Mouse (Mus musculus) stomach, postnatal 0 days (tissue): Measurements from ENCODE around the gene Cd28.

Source experiments
- CTCF ChIP-seq: IDR thresholded peaks from 2 replicates; pipeline ENCODE4 v1.5.1; 2016; ENCODE audit warnings: antibody characterized with exemption, low read depth, mild to moderate bottlenecking, moderate library complexity
- EP300 ChIP-seq: optimal IDR thresholded peaks from 2 replicates; pipeline ENCODE3; 2016; ENCODE audit warnings: antibody characterized with exemption

DNA sequence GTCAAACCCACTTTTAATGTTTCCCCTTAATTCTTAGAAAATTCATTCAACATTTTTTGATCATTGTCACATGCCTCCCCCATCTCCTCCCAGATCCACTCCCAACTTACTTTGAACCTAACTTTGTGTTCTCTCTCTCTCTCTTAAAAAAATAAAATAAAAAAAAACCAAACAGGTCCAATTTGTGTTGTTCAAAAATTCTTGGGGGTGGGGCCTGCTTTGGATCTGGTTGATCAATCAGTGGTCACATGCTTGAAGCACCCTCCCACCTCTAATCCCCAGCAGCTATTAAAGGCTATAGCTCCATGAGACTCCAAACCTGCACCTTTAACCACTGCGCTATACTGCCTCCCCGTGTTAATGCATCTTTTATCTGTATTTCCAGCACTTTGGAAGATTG is 46.9 kb upstream of the Cd28 start:
- TF ChIP-seq CTCF (no peak), EP300 (no peak)
